Mouse (Mus musculus) T-helper 1 cell (primary cell): Measurements from ENCODE around the gene Ppy.

Experiments
- in situ Hi-C: fragments of 300-600 bp; cut with MboI, MseI; formaldehyde crosslinking; loops from one replicate; pipeline ENCODE4 v1.15.1; 2025; ENCODE audit warnings: high pct_unique_total_duplicates

The Ppy gene

DNA sequence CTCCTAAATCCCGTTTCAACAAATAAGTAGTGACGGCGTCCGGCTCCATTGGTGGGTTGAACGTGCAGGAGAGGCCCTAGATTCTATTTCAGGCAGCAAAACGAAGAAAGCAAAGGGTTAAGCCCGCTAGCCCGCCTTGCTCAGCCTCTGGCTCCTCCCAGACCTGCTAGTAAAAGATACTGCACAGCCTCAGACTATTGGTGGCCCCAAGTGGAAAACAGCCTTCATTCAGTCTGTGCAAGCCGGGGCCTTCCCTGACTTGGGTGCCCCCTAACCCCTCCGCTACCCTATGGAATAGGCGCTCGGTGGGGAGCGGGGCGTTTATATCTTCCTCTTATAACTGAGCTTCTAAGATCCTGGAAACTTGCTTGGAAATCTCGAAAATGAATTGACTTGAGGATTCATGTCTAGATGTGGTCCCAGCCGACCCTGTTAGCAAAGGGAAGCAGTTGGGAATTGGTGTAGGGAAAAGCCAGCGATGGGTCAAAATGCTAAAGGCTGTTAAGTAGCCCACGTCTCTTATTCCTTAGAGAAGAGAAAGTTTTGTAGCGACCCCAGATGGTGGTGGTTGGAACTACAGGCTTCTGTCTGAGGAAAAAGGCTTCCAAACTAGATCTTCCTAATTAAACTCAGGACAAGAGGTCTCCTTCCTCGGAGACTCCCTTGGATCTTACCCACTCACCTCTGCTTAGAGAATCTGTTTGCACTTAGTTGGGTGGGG lies 11.9 kb downstream of the Ppy start:
- in situ Hi-C loops, result no loop called here

DNA sequence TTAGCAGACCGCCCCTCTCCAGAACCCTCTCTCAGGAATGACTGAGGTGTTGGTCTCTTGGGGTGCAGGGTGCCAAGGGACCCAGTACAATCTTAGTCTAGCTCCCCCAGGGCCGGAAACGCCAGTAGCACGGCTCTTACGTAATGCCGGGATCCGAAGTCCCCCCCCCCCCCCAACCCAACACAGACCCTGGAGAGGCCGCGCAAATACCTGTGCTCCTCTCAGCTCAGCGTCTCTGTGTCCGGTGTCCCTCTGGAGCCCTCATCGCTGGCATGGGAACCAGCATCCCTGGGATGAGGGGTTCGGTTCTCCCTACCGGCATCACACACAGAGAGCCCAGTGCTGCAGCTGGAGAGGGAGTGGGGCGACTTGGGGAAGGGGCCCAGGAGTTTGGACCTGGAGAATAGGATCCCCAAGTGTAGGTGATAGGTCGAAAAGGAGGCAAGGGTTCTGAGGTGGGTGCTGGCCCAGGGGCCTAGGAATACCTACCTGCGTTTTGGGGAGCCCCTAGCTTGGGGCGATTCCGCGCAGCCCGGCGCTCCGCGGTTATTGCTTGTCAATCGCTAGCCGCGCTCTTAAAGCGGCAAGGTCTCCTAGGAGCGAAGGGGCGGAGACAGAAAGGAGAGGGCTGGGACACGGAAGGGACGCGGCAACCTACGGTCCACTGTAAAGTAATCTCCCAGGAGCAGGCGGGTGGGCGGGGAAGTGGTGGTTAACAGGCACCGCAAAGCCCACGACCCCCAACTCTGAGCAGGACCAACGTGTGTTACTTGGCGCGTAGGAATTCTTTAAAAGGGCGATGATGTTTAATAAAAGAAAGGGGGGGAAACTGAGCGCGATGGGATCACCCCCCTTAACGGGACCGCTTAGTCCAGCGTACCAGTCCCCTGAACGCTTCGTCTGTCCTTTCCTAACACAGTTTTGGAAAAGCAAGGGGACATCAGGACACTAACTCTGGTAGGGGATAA lies 12.9 kb downstream of the Ppy start, which contains the start of gene Mpp2:
Gene Mpp2, minus strand, starts transcription at position 585 of the 968 bp plus-strand sequence.
- in situ Hi-C loops, result no loop called here

GRCm38 (mm10) chr11:102087081-102087751 lies 13.9 kb downstream of the Ppy start:
- in situ Hi-C loops, result no loop called here

GRCm38 (mm10) chr11:102086331-102086730 lies 14.8 kb downstream of the Ppy start:
- in situ Hi-C loops, result no loop called here

DNA sequence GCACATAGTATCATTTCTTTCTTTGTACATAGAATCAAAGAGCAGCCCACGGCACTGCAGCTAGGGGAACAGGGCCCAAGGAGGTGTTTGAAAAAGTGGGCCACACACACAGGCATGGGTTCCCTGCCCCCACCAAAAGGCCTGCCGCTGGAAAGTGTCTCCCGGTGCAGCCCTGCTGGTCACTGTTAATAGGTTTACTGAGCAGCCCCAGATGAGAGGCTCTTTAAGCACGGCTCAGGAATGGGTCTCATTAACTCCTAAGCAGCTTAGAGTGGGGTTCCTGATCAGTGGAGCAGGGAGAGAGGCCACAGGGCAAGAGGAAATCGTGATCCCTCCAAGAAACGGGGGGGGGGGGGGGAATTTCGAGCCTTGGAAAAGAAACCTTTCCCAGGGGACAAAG lies 17.0 kb downstream of the Ppy start:
- in situ Hi-C loops, result no loop called here

DNA sequence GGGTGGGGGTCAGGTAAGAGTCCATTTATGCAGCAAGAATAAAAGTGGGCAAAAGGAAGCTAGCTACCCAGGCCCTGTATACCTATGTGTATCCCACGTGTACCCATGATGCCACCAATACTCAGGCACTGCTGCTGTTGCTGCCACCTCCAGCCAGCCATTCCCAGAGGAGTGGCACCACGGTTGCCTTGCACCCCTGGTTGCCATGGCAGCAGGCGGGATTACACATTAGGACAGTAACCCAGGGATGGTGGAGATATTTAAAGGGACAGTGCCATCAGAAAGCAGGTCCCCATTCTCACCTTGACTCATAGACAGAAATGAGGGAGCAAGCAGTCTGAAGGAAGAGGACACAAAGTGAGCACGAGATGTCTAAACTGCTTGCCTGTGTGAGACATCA lies 17.9 kb downstream of the Ppy start:
- in situ Hi-C loops, result no loop called here

GRCm38 (mm10) chr11:102082322-102082721 lies 18.8 kb downstream of the Ppy start:
- in situ Hi-C loops, result no loop called here

GRCm38 (mm10) chr11:102073722-102074121 lies 27.4 kb downstream of the Ppy start:
- in situ Hi-C loops, result no loop called here

DNA sequence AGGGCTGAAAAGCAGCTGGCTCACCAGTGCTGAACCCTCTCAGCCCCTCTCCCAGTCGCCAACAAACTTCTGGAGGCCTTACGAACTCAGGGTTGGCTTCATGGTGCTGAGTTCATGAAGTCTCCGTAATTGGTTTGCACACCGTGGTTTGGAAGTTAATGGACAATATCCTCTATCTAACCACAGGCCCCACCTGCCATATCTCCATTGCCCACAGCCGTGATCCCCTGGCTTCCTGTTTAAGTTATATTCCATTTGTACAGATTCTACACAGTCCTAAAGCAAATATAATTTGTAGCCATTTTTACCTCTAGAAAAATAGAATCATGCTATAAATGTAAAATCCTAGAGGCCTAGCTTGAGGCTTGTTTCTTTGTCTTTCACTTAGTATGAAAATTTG lies 28.4 kb downstream of the Ppy start:
- in situ Hi-C loops, result no loop called here

- in situ Hi-C loops, result no loop called here
Measured at GRCm38 (mm10) chr11:102070426-102070825, 30.7 kb downstream of the Ppy start.

- in situ Hi-C loops, result no loop called here
Measured at GRCm38 (mm10) chr11:102069633-102070032, 31.5 kb downstream of the Ppy start.

DNA sequence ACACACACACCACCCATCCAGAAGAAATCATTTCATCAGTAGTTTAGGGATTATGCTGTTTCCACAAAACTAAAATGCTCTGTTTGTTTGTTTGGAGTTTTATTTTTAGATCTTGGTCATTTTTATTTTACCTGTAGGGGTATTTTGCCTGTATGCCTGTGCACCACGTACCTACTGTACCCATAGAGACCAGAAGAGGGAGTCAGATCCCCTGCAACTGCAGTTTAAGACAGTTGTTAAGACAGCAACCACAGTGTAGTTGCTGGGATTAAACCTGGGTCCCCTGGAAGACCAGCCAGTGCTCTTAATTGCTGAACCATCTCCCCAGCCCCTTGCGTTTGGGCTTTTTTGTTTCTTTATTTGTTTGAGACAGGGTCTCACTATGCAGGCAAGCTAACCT lies 32.1 kb downstream of the Ppy start:
- in situ Hi-C loops, result no loop called here

- in situ Hi-C loops, result no loop called here
Measured at GRCm38 (mm10) chr11:102063076-102063475, 38.0 kb downstream of the Ppy start.

GRCm38 (mm10) chr11:102061941-102062473 lies 39.1 kb downstream of the Ppy start:
- in situ Hi-C loops, result no loop called here

DNA sequence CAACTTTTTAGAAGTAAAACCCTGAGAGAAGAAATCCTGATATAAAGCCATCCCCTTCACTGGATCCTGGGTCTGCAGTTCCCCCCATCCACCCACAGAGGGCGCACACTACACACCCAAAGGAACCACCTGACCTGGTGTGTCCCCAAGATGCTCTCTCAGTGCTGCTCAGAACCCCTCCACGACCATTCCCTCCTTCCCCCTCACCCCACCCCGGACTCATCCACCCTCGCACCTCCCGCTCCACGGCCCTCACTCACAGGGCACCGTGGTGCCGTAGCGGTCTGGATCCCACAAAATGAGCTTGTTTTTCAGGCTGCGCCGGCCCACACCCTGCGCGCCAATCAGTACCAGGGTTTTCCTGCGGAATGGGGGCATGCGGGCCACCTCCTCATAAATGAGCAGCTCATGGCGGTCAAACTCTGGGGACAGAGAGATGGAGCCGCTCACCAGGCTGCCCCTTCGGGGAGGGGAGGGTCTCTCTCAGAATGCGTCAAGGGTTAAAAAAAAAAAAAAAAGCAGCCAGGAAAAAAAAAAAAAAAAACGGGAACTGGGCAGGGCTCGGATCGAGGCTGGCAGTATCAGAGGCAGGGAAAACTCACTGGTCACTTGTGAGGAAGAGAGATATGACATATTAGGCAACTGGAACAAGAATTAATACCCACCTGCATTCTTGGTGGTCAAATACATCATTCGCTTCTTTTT lies 39.7 kb downstream of the Ppy start:
- in situ Hi-C loops, result no loop called here

- in situ Hi-C loops, result no loop called here
Measured at GRCm38 (mm10) chr11:102053847-102054246, 47.3 kb downstream of the Ppy start.

DNA sequence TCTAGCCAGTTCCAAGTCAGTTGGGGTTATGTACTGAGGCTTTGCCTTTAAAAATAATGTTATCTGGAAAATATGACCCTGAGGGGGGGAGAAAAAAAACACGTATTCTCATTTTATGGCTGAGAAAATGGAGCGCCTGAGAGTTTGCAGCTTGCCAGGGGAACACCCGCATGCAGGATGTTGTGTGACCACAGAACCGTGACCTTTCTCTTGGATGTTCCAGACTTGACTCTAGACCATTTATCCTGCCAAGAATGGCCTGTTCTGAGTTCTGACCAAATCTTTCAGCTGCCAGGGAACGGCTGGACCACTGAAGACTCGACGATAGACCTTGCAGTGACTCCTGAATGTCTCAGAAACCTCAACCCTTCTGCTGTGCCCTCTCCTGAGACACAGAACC lies 47.9 kb downstream of the Ppy start:
- in situ Hi-C loops, result no loop called here

- in situ Hi-C loops, result no loop called here
Measured at GRCm38 (mm10) chr11:102052697-102053096, 48.4 kb downstream of the Ppy start.

GRCm38 (mm10) chr11:102051954-102052353 lies 49.2 kb downstream of the Ppy start:
- in situ Hi-C loops, result no loop called here

GRCm38 (mm10) chr11:102051541-102051940 lies 49.6 kb downstream of the Ppy start:
- in situ Hi-C loops, result no loop called here
